11 mouse cellular contexts compared by ENCODE assay signal in genomic region chr5:132892591-132892990, GRCm38 (mm10).
A peak's percentile ranks its signal among the peaks of the same experiment; 100 is the strongest.
DNase-seq lines count a peak whose midpoint lies in the region; ATAC-seq and TF ChIP-seq lines count a peak whose summit lies in the region.
"Had no signal": no experiment of that assay in that cellular context is flagged by ENCODE, and none has a peak within 500 bp of the region (broad histone marks: within the 10 kb centered on the region; RNA-seq: fewer than 3 reads in every experiment).

No protein-coding gene starts in this region.

- no peak overlapping the region for H3K4me3 ChIP-seq in lung, postnatal 0 days (ENCODE audit: low read depth, low read length)
- H3K4me3 ChIP-seq: embryonic facial prominence, embryonic 12.5 days; limb, embryonic 12.5 days; neural tube, embryonic 13.5 days had no signal

- no peaks in the 10 kb centered on the region for H3K36me3 ChIP-seq in lung, postnatal 0 days (ENCODE audit: insufficient read depth, low read length)
- H3K36me3 ChIP-seq: embryonic facial prominence, embryonic 12.5 days; limb, embryonic 12.5 days; neural tube, embryonic 13.5 days had no signal

- no peaks in the 10 kb centered on the region for H3K9me3 ChIP-seq in lung, postnatal 0 days (ENCODE audit: low read length)
- H3K9me3 ChIP-seq: embryonic facial prominence, embryonic 12.5 days; neural tube, embryonic 13.5 days had no signal

- H3K27me3 ChIP-seq in lung, postnatal 0 days (replicated peaks; ENCODE audit: insufficient read depth, low read length): no peaks in the 10 kb centered on the region
- H3K27me3 ChIP-seq: embryonic facial prominence, embryonic 12.5 days; limb, embryonic 12.5 days; neural tube, embryonic 13.5 days had no signal

- no peak overlapping the region for H3K4me2 ChIP-seq in lung, postnatal 0 days (replicated peaks; ENCODE audit: low read depth, low read length)
- H3K4me2 ChIP-seq: embryonic facial prominence, embryonic 12.5 days; limb, embryonic 12.5 days; neural tube, embryonic 13.5 days had no signal

- H3K27ac ChIP-seq in lung, postnatal 0 days (ENCODE audit: low read length): no peak overlapping the region
- H3K27ac ChIP-seq: embryonic facial prominence, embryonic 12.5 days; limb, embryonic 12.5 days; neural tube, embryonic 13.5 days had no signal

- peak; percentile 5 for DNase-seq in lung, postnatal 14 days
- DNase-seq in lung, postnatal 0 days (ENCODE audit: low spot score): no peak
- DNase-seq in cerebellum, adult 9-11 months: peak; percentile 99
- peak; percentile 55 for DNase-seq in heart, postnatal 25 days (ENCODE audit: low spot score)
- DNase-seq in right cerebral cortex, adult 2 months (ENCODE audit: low spot score in 2 of 2): peak; percentile 77 to 82
- DNase-seq in T-cell, adult 2 months (ENCODE audit: low spot score): no peak
- DNase-seq in embryo, embryonic 9.5 days (ENCODE audit: extremely low spot score): no peak

- TF ChIP-seq EP300 in lung, postnatal 0 days (IDR thresholded peaks at IDR 0.05): no peak

- H3K9ac ChIP-seq in lung, postnatal 0 days (replicated peaks; ENCODE audit: low read depth): no peak overlapping the region
- H3K9ac ChIP-seq: embryonic facial prominence, embryonic 12.5 days; limb, embryonic 12.5 days; neural tube, embryonic 13.5 days had no signal

- intact Hi-C loops in heart, postnatal 25 days (cut with DNase I): loop anchor here (10.0 kb wide), 1 partner anchor 122 kb away; no protein-coding TSS in a partner anchor

- TF ChIP-seq CTCF in lung, postnatal 0 days (IDR thresholded peaks at IDR 0.05): no peak

- 63% methylated on average over 1 of the region's 1 CpGs for WGBS in lung, postnatal 0 days

- H3K4me1 ChIP-seq in lung, postnatal 0 days (ENCODE audit: insufficient read depth, low read depth, low read length): no peaks in the 10 kb centered on the region
- H3K4me1 ChIP-seq: embryonic facial prominence, embryonic 12.5 days; limb, embryonic 12.5 days had no signal

- ATAC-seq in lung, postnatal 0 days: no peak
- no peak for ATAC-seq in granulocyte monocyte progenitor cell, adult 5-6 weeks (replicated peaks; ENCODE audit: poor library complexity, severe bottlenecking)

Comparison
In these comparisons a context has a peak if more than half of its experiments do, and no peak if none do; other contexts are left out.
1. DNase-seq: peak in lung, postnatal 14 days (single experiment), cerebellum, adult 9-11 months (single experiment), heart, postnatal 25 days (single experiment) and right cerebral cortex, adult 2 months (2 of 2); none in lung, postnatal 0 days (single experiment), T-cell, adult 2 months (single experiment) and embryo, embryonic 9.5 days (single experiment).